Mouse (Mus musculus): Measurements from ENCODE around the gene Gm43517.

The Gm43517 gene

DNA sequence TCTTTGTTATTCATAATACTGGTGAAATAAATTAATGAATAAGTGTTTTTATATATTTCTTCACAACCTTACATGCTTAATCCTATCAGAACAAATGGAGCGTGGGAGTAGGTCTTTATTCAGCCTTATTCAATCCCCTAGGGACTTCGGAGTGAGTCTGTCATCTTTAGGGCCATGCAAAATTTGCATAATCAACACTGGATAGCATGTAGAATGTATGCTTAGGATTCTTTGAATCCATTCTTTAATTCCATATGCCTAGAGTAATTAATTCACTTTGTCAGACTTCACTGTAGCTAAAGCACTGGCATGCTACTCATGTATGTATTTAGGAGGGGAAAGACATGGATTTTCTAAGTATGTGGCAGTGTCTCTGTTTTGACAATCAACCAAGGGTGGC lies 24.9 kb downstream of the Gm43517 start:
- DNase-seq (ENCODE audit: low spot score) = no peak

DNA sequence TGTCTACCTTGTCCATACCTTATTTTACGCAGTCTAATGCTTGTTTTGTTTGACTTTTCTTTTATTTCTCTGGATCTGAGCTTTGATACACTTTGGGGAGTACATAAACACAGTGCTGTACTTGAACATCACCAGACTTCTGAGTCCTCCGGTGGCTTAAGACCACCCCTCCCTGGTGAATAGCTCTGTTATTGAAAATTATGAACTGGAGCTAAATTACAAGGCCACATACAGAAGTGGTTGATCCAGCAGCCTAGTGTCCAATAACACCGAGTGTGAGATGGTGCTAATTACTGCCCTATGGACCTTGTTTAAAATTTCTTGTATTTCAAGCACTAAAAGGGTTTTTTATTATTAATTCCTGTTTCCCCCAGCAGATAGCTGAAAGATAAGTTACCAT lies 33.0 kb downstream of the Gm43517 start:
- DNase-seq (ENCODE audit: low spot score) = no peak
